Mouse (Mus musculus) cerebellum, adult 11-12 months (tissue): Measurements from ENCODE around the gene Unc80.
"Not testable (repeated sequence)": the region's sequence is repeated elsewhere in the genome, so short reads cannot be mapped to it uniquely, and the experiment has no call there.

Source experiments
- DNase-seq: peaks from one replicate; pipeline ENCODE4 v3.0.0; 2022

Gene Unc80

GRCm38 (mm10) chr1:66638177-66638576 lies 170.0 kb downstream of the Unc80 start:
- DNase-seq: no peak

- DNase-seq: no peak
Observed at GRCm38 (mm10) chr1:66646894-66647293, 178.7 kb downstream of the Unc80 start.

- DNase-seq: no peak
Observed at GRCm38 (mm10) chr1:66649568-66649967, 181.4 kb downstream of the Unc80 start.

- no peak for DNase-seq
Observed at GRCm38 (mm10) chr1:66650006-66650405, 181.8 kb downstream of the Unc80 start.

GRCm38 (mm10) chr1:66655119-66655746 lies 187.1 kb downstream of the Unc80 start:
- DNase-seq: no peak

GRCm38 (mm10) chr1:66655747-66656119 lies 187.6 kb downstream of the Unc80 start:
- no peak for DNase-seq

GRCm38 (mm10) chr1:66671475-66671874 lies 203.3 kb downstream of the Unc80 start:
- no peak for DNase-seq

- DNase-seq: no peak
Observed at GRCm38 (mm10) chr1:66672812-66673211, 204.6 kb downstream of the Unc80 start.

- DNase-seq: no peak
Observed at GRCm38 (mm10) chr1:66677928-66678327, 209.8 kb downstream of the Unc80 start.

- no peak for DNase-seq
Observed at GRCm38 (mm10) chr1:66678662-66679061, 210.5 kb downstream of the Unc80 start.

GRCm38 (mm10) chr1:66682974-66683373 lies 214.8 kb downstream of the Unc80 start:
- DNase-seq: no peak

GRCm38 (mm10) chr1:66691772-66692171 lies 223.6 kb downstream of the Unc80 start:
- DNase-seq: no peak

- DNase-seq: no peak
Observed at GRCm38 (mm10) chr1:66692308-66692707, 224.1 kb downstream of the Unc80 start.

GRCm38 (mm10) chr1:66692780-66693392 lies 224.7 kb downstream of the Unc80 start:
- no peak for DNase-seq

- no peak for DNase-seq
Observed at GRCm38 (mm10) chr1:66694266-66694665, 226.1 kb downstream of the Unc80 start.

- no peak for DNase-seq
Observed at GRCm38 (mm10) chr1:66695296-66695695, 227.1 kb downstream of the Unc80 start.

- DNase-seq: not testable (repeated sequence)
Observed at GRCm38 (mm10) chr1:66699630-66700029, 231.5 kb downstream of the Unc80 start.

- peak; percentile 10 for DNase-seq
Observed at GRCm38 (mm10) chr1:66700149-66700692, 232.1 kb downstream of the Unc80 start.

GRCm38 (mm10) chr1:66700693-66701575 lies 232.8 kb downstream of the Unc80 start, which contains the start of gene Rpe:
TSS of gene Rpe (plus strand) at chr1:66700831.
- peak; percentile 92 for DNase-seq

- no peak for DNase-seq
Observed at GRCm38 (mm10) chr1:66701576-66701940, 233.4 kb downstream of the Unc80 start.

GRCm38 (mm10) chr1:66702623-66703345 lies 234.6 kb downstream of the Unc80 start:
- no peak for DNase-seq

- DNase-seq: no peak
Observed at GRCm38 (mm10) chr1:66704523-66704922, 236.4 kb downstream of the Unc80 start.

- DNase-seq: no peak
Observed at GRCm38 (mm10) chr1:66712859-66713258, 244.7 kb downstream of the Unc80 start.
